Mouse (Mus musculus): ENCODE data around the gene Sco2. TPM values are rescaled to one million over a fixed set of nuclear protein-coding genes. Genes with fewer than 3 reads are reported as not detected.

Sco2 gene
- polyA plus RNA-seq (2014; fragmentation: Illumina TruSeq; extraction: RNeasy Lipid Tissue Mini Kit (QIAGEN cat#74804); ENCODE audit: low read depth, low replicate concordance): 0.62 TPM

DNA sequence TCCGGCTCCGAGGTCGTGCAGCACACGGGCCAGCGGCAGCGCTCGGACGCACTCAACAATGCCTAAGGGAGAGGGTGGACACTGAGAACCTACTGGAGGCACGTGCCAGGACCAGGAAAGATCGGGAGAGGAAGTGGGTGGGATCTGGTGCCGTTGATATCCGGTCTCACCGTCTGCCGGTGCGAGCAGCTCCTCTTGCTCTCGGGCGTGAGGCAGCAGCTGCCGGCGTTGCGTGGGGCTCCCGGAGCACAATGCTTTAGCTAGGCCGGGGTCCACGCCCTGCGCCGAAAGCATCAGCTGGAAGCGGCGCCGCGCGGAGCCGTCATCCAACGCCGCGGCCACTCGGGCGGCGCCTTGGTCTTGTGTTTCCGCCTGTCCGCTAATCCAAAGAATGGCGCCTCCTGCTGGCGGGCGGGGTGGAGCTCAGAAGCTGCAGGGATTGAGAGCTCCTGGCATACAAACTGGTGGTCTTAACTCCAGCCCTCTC, at the start of gene Sco2:
TSS of gene Sco2 (minus strand) at position 85 of the 487 bp plus-strand sequence.

GRCm38 (mm10) chr15:89410118-89410517, 36.5 kb upstream of the Sco2 start, which contains the start of gene Syce3:
Gene Syce3, minus strand, starts transcription at chr15:89410503.

GRCm38 (mm10) chr15:89384617-89385016, 11.0 kb upstream of the Sco2 start, which contains the start of gene Klhdc7b:
Gene Klhdc7b, plus strand, starts transcription at chr15:89384917.

DNA sequence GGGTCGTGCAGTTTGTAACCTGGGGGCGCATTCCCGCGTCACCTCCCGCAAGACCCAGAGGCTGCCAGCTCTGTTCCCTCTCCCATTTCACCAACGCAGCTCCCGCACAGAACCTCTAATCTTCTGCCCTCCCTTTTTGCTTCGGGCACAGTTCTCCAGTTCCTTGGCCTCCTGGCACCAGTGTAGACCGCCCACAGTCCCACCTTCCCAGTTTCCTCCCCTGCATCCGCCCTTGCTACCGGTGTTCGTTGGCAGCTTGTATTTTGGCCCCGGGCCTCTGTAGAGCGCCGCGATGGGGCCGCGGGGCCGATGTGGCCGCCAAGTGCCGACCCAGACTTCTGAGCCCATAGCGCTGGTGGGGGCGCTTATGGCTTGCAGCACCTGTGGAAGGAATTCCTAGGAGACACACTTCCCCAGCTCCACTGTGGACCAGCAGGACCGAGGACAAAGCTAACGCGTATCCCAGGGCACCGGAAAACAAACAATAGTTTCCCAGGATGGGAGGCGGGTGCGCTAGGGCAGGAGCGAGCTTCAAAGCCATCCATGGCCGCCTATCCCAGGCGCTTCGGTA, 5.3 kb upstream of the Sco2 start, which contains the start of gene Odf3b:
TSS of gene Odf3b (minus strand) at position 452 of the 571 bp plus-strand sequence.

GRCm38 (mm10) chr15:89376957-89377356, 3.3 kb upstream of the Sco2 start, which contains the start of gene Tymp:
Gene Tymp, minus strand, starts transcription at chr15:89377039.

DNA sequence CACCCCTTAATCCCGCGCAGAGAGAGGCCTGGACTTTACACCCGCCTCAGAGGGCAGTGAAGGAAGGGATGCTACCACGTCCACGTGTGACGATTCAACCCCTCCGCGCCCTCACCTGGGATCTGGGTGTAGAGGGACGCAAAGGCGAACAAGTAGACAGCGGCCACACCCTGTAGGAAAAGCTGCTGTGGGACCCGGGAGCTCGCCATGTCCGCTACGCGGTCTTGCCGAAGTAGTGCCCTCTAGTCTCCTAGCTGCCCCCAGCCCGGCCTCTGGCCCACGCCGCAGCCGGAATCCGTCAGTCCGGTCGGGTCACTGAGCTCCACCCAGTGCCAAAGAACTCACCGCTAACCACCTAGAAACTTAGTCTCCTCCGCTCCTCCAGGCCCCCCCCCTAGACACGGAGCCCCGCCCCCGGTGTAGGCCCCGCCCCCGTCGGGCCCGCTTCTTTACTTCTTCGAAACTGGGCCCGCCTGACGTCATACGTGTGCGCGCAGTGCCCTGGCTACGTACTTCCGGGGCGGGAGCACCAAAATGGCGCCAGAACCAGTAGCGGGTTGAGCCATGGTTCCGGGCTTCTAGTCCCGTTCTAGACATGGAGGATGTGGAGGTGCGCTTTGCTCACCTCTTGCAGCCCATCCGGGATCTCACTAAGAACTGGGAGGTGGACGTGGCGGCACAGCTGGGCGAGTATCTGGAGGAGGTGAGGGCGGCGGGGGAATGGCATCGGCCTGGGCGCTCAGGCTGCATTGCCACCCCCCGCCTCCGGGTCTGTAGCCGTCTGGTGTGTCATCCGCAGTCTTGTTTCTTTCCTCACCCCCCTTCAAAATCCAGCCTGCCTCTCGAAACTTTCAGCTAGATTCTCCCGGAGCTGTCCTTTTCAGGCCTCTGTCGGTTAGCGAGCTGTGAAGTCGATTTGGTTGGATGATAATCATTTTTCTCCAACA, 18.1 kb downstream of the Sco2 start, which contains the start of the genes Lmf2 and Ncaph2:
TSS of gene Lmf2 (minus strand) at position 419 of the 947 bp plus-strand sequence.
TSS of gene Ncaph2 (plus strand) at position 479 of the 947 bp plus-strand sequence.

DNA sequence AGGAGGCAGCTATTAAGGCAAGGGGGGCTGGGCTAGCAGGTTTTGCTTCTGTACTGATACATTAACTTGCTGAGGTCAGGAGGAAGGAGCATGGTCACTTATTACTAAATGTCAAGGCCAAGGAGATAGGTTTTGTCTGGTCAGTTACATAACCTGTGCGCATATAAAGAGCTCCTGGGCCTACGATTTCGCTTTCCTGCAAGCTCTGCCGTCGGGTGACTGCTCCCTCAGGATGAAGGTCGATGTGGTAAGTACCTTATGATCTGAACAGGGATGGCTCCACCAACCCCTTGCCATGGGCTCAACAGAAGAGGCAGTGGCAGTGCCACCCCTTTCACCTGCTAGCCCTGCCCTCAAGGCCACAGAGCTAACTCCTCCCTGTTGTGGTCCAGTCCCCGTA, 39.4 kb downstream of the Sco2 start, which contains the start of gene Miox:
TSS of gene Miox (plus strand) at position 128 of the 400 bp plus-strand sequence.

DNA sequence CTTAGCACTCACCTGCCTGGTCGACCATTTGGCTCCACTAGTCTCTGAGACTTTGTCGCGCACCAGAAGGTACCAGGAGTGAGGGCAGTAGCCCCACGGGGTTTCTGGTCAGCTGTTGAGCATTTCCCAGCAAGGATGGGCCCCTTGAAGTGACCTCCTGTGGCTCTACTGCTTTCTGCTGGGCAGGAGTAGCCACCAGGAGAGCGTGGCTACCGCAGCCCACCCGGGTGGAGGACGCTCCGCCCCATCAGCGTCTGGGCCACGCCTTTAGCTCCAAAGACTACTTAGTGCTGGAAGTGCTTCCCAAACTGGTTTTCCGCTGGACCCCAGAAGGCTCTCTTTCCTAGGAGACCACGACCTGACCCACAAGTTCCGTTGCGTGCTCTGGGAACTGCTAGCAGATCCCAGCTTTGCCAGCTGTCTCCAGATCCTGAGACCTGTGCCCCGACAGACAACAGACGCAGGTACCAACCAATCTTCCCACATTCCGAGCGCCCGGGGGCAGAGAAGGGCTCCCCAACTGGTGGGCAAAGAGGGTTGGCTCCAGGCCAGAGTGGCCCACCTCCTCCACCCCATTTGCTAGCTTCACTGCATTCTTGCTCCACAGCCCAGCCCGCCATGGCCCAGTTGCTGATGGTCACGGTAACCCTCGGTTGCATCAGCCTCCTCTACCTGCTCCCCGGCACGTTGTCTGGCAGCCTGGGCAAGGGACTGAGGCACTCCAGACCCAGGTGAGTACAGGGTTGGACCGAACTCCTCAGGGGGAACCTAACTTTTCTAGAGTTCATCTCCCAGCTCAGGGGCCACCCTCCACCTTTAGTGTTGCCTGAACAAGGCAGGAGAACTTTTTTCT, 50.8 kb downstream of the Sco2 start, which contains the start of gene Adm2:
TSS of gene Adm2 (plus strand) at position 51 of the 853 bp plus-strand sequence.

Other genes with a start within 250 kb of the Sco2 start
- gene Hdac10, start 245.1 kb downstream of the Sco2 start, polyA plus RNA-seq (2014; fragmentation: Illumina TruSeq; extraction: RNeasy Lipid Tissue Mini Kit (QIAGEN cat#74804); ENCODE audit: low read depth, low replicate concordance): not detected
- 0.18 TPM for gene Mapk12, start 233.1 kb downstream of the Sco2 start, polyA plus RNA-seq (2014; fragmentation: Illumina TruSeq; extraction: RNeasy Lipid Tissue Mini Kit (QIAGEN cat#74804); ENCODE audit: low read depth, low replicate concordance)
- gene Mapk11, start 224.2 kb downstream of the Sco2 start, polyA plus RNA-seq (2014; fragmentation: Illumina TruSeq; extraction: RNeasy Lipid Tissue Mini Kit (QIAGEN cat#74804); ENCODE audit: low read depth, low replicate concordance): 0.31 TPM
- gene Plxnb2, start 193.1 kb downstream of the Sco2 start, polyA plus RNA-seq (2014; fragmentation: Illumina TruSeq; extraction: RNeasy Lipid Tissue Mini Kit (QIAGEN cat#74804); ENCODE audit: low read depth, low replicate concordance): 4.6 TPM
- gene Dennd6b, start 177.3 kb downstream of the Sco2 start, polyA plus RNA-seq (2014; fragmentation: Illumina TruSeq; extraction: RNeasy Lipid Tissue Mini Kit (QIAGEN cat#74804); ENCODE audit: low read depth, low replicate concordance): 1.0 TPM
- gene Ppp6r2, start 162.3 kb downstream of the Sco2 start, polyA plus RNA-seq (2014; fragmentation: Illumina TruSeq; extraction: RNeasy Lipid Tissue Mini Kit (QIAGEN cat#74804); ENCODE audit: low read depth, low replicate concordance): 16.1 TPM
- 5.4 TPM for gene Sbf1, start 58.5 kb downstream of the Sco2 start, polyA plus RNA-seq (2014; fragmentation: Illumina TruSeq; extraction: RNeasy Lipid Tissue Mini Kit (QIAGEN cat#74804); ENCODE audit: low read depth, low replicate concordance)
- not detected for gene Adm2, start 51.1 kb downstream of the Sco2 start, polyA plus RNA-seq (2014; fragmentation: Illumina TruSeq; extraction: RNeasy Lipid Tissue Mini Kit (QIAGEN cat#74804); ENCODE audit: low read depth, low replicate concordance)
- 0.21 TPM for gene Miox, start 39.4 kb downstream of the Sco2 start, polyA plus RNA-seq (2014; fragmentation: Illumina TruSeq; extraction: RNeasy Lipid Tissue Mini Kit (QIAGEN cat#74804); ENCODE audit: low read depth, low replicate concordance)
- gene Lmf2, start 18.2 kb downstream of the Sco2 start, polyA plus RNA-seq (2014; fragmentation: Illumina TruSeq; extraction: RNeasy Lipid Tissue Mini Kit (QIAGEN cat#74804); ENCODE audit: low read depth, low replicate concordance): 1.1 TPM
- 9.2 TPM for gene Ncaph2, start 18.1 kb downstream of the Sco2 start, polyA plus RNA-seq (2014; fragmentation: Illumina TruSeq; extraction: RNeasy Lipid Tissue Mini Kit (QIAGEN cat#74804); ENCODE audit: low read depth, low replicate concordance)
- not detected for gene Tymp, start 3.2 kb upstream of the Sco2 start, polyA plus RNA-seq (2014; fragmentation: Illumina TruSeq; extraction: RNeasy Lipid Tissue Mini Kit (QIAGEN cat#74804); ENCODE audit: low read depth, low replicate concordance)
- not detected for gene Odf3b, start 5.4 kb upstream of the Sco2 start, polyA plus RNA-seq (2014; fragmentation: Illumina TruSeq; extraction: RNeasy Lipid Tissue Mini Kit (QIAGEN cat#74804); ENCODE audit: low read depth, low replicate concordance)
- gene Klhdc7b, start 11.1 kb upstream of the Sco2 start, polyA plus RNA-seq (2014; fragmentation: Illumina TruSeq; extraction: RNeasy Lipid Tissue Mini Kit (QIAGEN cat#74804); ENCODE audit: low read depth, low replicate concordance): not detected
- gene Syce3, start 36.7 kb upstream of the Sco2 start, polyA plus RNA-seq (2014; fragmentation: Illumina TruSeq; extraction: RNeasy Lipid Tissue Mini Kit (QIAGEN cat#74804); ENCODE audit: low read depth, low replicate concordance): 49.1 TPM
- 21.4 TPM for gene Cpt1b, start 52.0 kb upstream of the Sco2 start, polyA plus RNA-seq (2014; fragmentation: Illumina TruSeq; extraction: RNeasy Lipid Tissue Mini Kit (QIAGEN cat#74804); ENCODE audit: low read depth, low replicate concordance)
- 8.2 TPM for gene C730034F03Rik, start 55.7 kb upstream of the Sco2 start, polyA plus RNA-seq (2014; fragmentation: Illumina TruSeq; extraction: RNeasy Lipid Tissue Mini Kit (QIAGEN cat#74804); ENCODE audit: low read depth, low replicate concordance)
- 0.28 TPM for gene Gm44502, start 55.9 kb upstream of the Sco2 start, polyA plus RNA-seq (2014; fragmentation: Illumina TruSeq; extraction: RNeasy Lipid Tissue Mini Kit (QIAGEN cat#74804); ENCODE audit: low read depth, low replicate concordance)
- gene Chkb, start 56.1 kb upstream of the Sco2 start, polyA plus RNA-seq (2014; fragmentation: Illumina TruSeq; extraction: RNeasy Lipid Tissue Mini Kit (QIAGEN cat#74804); ENCODE audit: low read depth, low replicate concordance): 36.5 TPM
- gene Mapk8ip2, start 80.1 kb upstream of the Sco2 start, polyA plus RNA-seq (2014; fragmentation: Illumina TruSeq; extraction: RNeasy Lipid Tissue Mini Kit (QIAGEN cat#74804); ENCODE audit: low read depth, low replicate concordance): 2.8 TPM
- 24.8 TPM for gene Arsa, start 103.6 kb upstream of the Sco2 start, polyA plus RNA-seq (2014; fragmentation: Illumina TruSeq; extraction: RNeasy Lipid Tissue Mini Kit (QIAGEN cat#74804); ENCODE audit: low read depth, low replicate concordance)
- 0.06 TPM for gene Shank3, start 125.8 kb upstream of the Sco2 start, polyA plus RNA-seq (2014; fragmentation: Illumina TruSeq; extraction: RNeasy Lipid Tissue Mini Kit (QIAGEN cat#74804); ENCODE audit: low read depth, low replicate concordance)
- gene Acr, start 194.5 kb upstream of the Sco2 start, polyA plus RNA-seq (2014; fragmentation: Illumina TruSeq; extraction: RNeasy Lipid Tissue Mini Kit (QIAGEN cat#74804); ENCODE audit: low read depth, low replicate concordance): 190 TPM
- gene Rabl2, start 218.1 kb upstream of the Sco2 start, polyA plus RNA-seq (2014; fragmentation: Illumina TruSeq; extraction: RNeasy Lipid Tissue Mini Kit (QIAGEN cat#74804); ENCODE audit: low read depth, low replicate concordance): 58.7 TPM

All from testis, adult 10 weeks (tissue).